Mouse (Mus musculus): ENCODE results near the gene Prss32.
"Not testable (repeated sequence)": the region's sequence is repeated elsewhere in the genome, so short reads cannot be mapped to it uniquely, and the experiment has no call there.

Gene Prss32

GRCm38 (mm10) chr17:23843141-23843811, 379 bp upstream of the Prss32 start:
- peak; percentile 38 for DNase-seq

DNA sequence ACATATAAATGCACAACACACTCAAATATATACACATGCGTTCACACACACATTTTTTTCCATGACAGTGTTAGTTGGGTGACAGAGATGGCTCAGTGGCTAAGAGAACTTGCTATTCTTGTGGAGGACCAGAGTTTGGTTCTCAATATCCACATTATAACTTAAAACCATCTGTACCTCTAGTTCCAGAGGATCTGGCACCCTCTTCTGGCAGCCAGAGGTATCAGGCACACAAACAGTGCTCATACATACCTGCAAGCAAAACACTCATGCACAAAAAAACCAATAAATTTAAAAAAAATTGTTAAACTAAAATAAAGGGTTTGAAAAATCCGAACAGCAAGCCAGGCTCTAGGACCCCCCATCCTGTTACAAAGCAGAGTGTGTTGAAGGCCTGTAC, 6.4 kb downstream of the Prss32 start:
- no peak for DNase-seq

- DNase-seq: peak; percentile 85
These were observed 7.4 kb downstream of the Prss32 start for GRCm38 (mm10) chr17:23850853-23851749.

DNA sequence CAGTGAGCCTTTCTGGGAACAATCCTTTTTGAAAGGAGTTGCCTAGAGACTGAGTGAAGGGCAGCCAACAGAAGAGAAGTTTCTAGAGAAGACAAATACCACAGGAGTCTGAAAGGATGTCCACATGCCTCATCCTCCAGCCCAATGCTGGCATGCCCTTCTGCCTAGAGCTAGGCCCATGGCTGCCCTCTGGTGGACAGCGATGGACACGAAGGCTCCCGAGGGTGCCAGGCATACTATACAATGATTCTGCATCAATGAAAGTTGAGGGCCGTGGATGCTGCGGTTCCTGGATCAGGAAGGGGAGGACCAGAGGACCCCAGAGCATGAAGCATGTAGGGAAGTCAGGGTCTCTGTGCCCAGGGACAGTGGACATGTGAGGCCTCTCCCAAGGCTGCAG, 9.6 kb downstream of the Prss32 start:
- peak; percentile 64 for DNase-seq

DNA sequence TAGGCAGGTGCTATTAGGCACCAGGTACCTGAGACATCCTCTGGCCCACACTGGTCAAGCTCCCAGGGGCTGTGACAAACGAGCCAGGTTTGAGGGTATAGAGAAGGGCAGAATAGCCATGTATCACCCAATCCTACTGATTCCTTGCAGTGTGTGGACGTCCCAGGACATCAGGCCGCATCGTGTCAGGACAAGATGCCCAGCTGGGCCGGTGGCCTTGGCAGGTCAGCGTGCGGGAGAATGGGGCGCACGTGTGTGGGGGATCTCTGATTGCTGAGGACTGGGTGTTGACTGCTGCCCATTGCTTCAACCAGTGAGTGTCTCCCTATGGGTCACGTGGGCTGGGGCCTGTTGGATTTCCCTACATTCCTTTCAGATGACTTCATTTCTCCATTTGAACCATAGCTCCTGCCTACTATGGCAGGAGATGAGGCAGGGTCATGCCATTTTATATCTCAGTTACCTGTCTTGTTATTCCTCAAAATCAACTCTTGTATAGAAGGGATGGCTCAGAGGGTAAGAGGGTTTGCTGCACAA, 10.6 kb downstream of the Prss32 start:
- no peak for DNase-seq

- no peak for DNase-seq
These were observed 13.5 kb downstream of the Prss32 start for GRCm38 (mm10) chr17:23857193-23857592.

- no peak for DNase-seq
These were observed 14.3 kb downstream of the Prss32 start for GRCm38 (mm10) chr17:23857913-23858312.

DNA sequence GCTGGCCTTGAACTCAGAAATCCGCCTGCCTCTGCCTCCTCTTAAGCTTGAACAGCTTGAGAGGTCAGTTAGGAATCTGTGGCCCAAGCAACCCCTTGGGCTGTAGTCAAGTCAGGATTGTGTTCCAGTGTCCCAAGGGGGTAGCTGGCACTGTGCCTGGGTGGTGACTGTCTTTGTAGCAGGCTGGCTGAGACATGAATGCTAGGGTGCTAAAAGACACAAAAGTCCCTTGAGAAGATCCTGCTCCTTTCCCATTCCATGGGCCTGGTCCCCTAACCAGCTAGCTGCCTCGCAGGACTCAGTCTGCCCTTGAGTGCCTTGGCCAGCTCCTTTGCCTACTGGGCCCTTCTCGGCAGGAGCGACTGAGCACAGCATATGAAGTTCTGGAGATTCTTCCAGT, 19.3 kb downstream of the Prss32 start:
- no peak for DNase-seq

GRCm38 (mm10) chr17:23867756-23868155, 24.1 kb downstream of the Prss32 start, which contains the start of gene Prss21:
Prss21 (plus strand) TSS chr17:23868056.
- no peak for DNase-seq

GRCm38 (mm10) chr17:23868513-23868912, 24.9 kb downstream of the Prss32 start:
- no peak for DNase-seq

GRCm38 (mm10) chr17:23873884-23874856, 30.5 kb downstream of the Prss32 start:
- peak; percentile 77 for DNase-seq

DNA sequence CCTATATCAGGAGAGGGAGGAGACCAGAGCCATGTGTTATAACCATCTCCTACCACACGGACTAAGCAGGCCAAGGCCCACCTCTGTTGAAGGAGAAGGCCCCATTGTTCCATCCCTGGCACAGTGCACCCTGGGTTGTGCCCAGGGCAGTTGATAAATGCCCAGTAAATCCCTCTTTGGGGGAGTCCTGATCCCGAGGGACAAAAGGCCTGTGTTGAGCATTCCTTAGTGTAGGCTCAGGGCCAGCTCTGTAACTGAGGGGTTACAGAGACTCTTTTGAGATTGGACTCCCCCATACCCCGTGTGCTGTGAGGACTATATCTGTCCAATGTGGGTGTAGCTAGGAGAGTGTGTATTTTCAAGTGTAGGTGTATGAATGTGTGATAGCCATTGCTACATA, 33.1 kb downstream of the Prss32 start:
- DNase-seq: no peak

- no peak for DNase-seq
These were observed 33.5 kb downstream of the Prss32 start for GRCm38 (mm10) chr17:23877166-23877565.

GRCm38 (mm10) chr17:23880576-23880975, 36.9 kb downstream of the Prss32 start, which contains the start of the genes Dcpp1 and Dcpp2:
Dcpp1 (plus strand) TSS chr17:23880876.
Dcpp2 (plus strand) TSS chr17:23880880.
- DNase-seq: not testable (repeated sequence)

Measured in retina, postnatal 1 day (tissue).